Mouse (Mus musculus) olfactory bulb, adult 2 months (tissue): ENCODE measurements around the gene Inpp5a.

Experiments used
- CTCF ChIP-seq: fragments of 200-500 bp; IDR thresholded peaks from 2 replicates; pipeline ENCODE4 v1.5.1; 2012; ENCODE audit warnings: low read depth, mild to moderate bottlenecking, low read length, moderate library complexity; ENCODE audit not compliant: insufficient read depth
- POLR2A ChIP-seq: fragments of 200-500 bp; IDR thresholded peaks from 2 replicates; pipeline ENCODE4 v1.6.1; 2012; ENCODE audit warnings: mild to moderate bottlenecking, low read depth, low read length, moderate library complexity; ENCODE audit not compliant: insufficient read depth

GRCm38 (mm10) chr7:139622568-139622967 lies 233.7 kb downstream of the Inpp5a start:
- TF ChIP-seq CTCF = no peak
- no peak for TF ChIP-seq POLR2A
